Mouse (Mus musculus) gastrocnemius, postnatal 14 days (tissue): Measurements from ENCODE around the gene Orai3. TPM values are rescaled to one million over a fixed set of nuclear protein-coding genes. Genes with fewer than 3 reads are reported as not detected.
"Not testable (repeated sequence)": the region's sequence is repeated elsewhere in the genome, so short reads cannot be mapped to it uniquely, and the experiment has no call there.

ENCODE experiments used
- DNase-seq: peaks from one replicate; pipeline ENCODE4 v3.0.0; 2021; ENCODE audit warnings: mixed read lengths
- intact Hi-C: fragments of 180-260 bp; cut with DNase I; formaldehyde crosslinking; loops from one replicate; pipeline ENCODE4 v1.15.1; 2025; ENCODE audit warnings: low total_unique reads
- long read RNA-seq, 2 experiments: library from polyadenylated mRNA; stranded (forward); transcript quantifications; one replicate each; pipeline ENCODE4 v2.0.0; 2021
- total RNA-seq, 2 experiments: library from RNA; stranded (reverse); gene quantifications; 2 replicates each; pipeline ENCODE4 v1.2.3; 2021

The Orai3 gene
- total RNA-seq, result 1 to 10 TPM; 8.1 to 9.2 TPM
- long read RNA-seq, experiment 1, transcript Orai3-201 (2 exons, 1,996 nt), result major isoform, 12 of 12 reads
- long read RNA-seq, experiment 1, partial matches to known transcripts, result 0 of 12 reads
- long read RNA-seq, experiment 1, other reads (novel, unspliced or antisense), result 0 of 12 reads
- long read RNA-seq, experiment 2, transcript Orai3-201 (2 exons, 1,996 nt), result major isoform, 8 of 8 reads
- long read RNA-seq, experiment 2, partial matches to known transcripts, result 0 of 8 reads
- long read RNA-seq, experiment 2, other reads (novel, unspliced or antisense), result 0 of 8 reads

GRCm38 (mm10) chr7:127769651-127770038 is at the start of gene Orai3:
TSS of gene Orai3 (plus strand) at chr7:127769815.
- DNase-seq, result peak; percentile 90
- intact Hi-C loops, result no loop called here

GRCm38 (mm10) chr7:127725490-127725889 is 44.1 kb upstream of the Orai3 start:
- no peak for DNase-seq
- intact Hi-C loops, result no loop called here

DNA sequence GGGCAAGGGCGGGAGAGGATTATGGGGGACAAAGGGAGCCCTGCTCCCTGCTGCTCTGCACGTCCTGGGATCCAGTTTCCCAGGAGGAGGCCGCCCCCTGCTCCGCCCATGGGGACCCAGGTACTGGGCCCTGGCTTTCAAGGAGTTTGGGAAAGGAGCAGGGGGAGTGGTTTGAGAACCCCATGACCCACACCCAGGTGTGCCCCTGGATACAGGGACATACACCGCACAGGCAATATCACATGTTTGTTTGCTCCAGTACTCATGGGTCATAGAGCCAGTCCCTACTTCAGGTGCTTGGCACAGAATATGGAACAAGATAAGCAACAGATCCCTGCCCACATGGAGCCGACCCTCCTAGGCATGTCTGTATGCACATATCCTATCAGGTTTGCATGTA is 43.7 kb upstream of the Orai3 start:
- no peak for DNase-seq
- intact Hi-C loops, result no loop called here

DNA sequence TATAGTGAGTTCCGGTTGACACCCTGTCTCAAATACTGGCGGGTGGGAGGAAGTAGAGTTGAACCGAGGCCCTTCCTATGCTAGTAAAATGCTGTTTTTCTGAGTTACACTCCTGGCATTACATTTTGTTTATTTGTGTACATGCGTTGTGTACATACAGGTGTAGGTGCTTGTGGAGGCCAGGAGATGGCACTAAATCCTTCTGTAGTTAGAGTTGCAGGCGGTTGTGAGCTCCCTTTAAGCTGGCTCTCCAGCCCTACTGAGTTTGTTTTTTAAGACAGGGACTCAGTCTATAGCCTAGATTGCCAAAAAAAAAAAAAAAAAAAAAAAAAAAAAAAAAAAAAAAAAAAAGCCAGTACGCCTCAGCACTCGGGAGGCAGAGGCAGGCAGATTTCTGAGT is 41.7 kb upstream of the Orai3 start:
- no peak for DNase-seq
- intact Hi-C loops, result no loop called here

GRCm38 (mm10) chr7:127730170-127730569 is 39.4 kb upstream of the Orai3 start:
- no peak for DNase-seq
- intact Hi-C loops, result no loop called here

DNA sequence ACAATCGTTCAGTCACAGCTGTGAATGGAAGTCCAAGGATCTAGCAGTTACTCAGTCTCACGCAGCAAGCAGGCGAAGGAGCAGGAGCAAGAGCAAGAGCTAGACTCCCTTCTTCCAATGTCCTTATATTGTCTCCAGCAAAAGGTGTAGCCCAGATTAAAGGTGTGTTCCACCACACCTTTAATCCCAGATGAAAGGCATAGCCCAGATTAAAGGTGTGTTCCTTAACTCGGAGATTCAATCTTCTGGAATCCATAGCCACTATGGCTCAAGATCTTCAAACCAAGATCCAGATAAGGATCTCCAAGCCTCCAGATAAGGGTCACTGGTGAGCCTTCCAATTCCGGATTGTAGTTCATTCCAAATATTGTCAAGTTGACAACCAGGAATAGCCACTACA is 37.5 kb upstream of the Orai3 start, which contains the start of gene Ctf2:
Gene Ctf2 (minus strand): TSS at position 101 of the 400 bp plus-strand sequence.
- intact Hi-C loops, DNase-seq: not testable (repeated sequence)

DNA sequence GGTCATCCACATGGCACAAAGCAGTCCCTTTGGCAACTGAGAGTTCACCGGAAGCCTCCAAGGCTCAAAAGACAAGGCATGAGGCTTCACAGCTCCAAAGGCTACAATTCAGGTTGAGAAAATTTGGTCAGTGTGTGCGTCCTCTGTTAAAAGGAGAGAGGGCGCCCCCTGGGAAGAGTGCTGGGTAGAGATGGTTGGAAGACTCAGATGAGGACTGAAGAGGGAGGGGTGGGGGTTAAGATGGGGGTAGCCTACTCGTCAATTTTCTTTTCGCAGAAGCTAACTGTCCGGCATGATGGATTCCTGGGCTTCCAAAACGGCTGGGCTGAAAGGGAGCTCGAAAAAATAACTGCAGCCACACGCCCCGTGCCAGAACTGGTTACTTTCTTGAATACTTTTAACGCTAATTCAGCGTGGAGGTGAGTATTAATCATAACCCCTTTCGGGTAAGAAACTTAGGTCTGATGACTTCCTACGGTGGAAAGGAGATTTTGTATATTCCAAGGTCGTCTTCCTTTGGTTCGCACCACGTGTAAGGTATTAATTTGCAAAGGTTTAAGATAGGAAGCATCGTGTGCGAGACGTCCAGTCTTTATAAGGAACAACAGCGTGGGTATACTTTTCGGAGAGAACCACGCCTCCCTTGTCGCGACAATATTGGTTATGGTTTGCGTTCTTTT is 25.1 kb upstream of the Orai3 start, which contains the start of gene Fbxl19:
Gene Fbxl19 (plus strand): TSS at position 178 of the 680 bp plus-strand sequence.
- DNase-seq, result peak; percentile 69
- intact Hi-C loops, result loop anchor here (5.0 kb wide), 1 partner anchor 72 kb away; no protein-coding TSS in a partner anchor

DNA sequence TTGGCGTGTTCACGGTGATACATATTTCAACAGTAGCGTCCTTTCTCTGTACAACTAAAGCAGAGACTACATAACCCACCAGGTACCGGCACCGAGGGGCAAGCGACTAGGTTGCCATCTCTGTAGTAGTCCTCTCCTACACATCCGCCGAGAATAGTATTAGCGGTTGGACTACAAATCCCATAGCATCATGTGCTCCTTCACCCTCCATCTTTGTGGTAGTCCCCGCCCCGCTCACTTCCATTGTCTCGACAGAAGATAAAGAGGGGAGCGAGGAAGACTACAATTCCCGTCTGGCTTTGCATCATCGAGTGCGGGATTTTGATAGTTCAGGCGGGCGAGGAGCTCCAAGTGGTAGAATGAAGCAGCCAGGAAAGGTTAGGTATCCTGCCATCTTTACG is 24.4 kb upstream of the Orai3 start:
- intact Hi-C loops, result no loop called here

DNA sequence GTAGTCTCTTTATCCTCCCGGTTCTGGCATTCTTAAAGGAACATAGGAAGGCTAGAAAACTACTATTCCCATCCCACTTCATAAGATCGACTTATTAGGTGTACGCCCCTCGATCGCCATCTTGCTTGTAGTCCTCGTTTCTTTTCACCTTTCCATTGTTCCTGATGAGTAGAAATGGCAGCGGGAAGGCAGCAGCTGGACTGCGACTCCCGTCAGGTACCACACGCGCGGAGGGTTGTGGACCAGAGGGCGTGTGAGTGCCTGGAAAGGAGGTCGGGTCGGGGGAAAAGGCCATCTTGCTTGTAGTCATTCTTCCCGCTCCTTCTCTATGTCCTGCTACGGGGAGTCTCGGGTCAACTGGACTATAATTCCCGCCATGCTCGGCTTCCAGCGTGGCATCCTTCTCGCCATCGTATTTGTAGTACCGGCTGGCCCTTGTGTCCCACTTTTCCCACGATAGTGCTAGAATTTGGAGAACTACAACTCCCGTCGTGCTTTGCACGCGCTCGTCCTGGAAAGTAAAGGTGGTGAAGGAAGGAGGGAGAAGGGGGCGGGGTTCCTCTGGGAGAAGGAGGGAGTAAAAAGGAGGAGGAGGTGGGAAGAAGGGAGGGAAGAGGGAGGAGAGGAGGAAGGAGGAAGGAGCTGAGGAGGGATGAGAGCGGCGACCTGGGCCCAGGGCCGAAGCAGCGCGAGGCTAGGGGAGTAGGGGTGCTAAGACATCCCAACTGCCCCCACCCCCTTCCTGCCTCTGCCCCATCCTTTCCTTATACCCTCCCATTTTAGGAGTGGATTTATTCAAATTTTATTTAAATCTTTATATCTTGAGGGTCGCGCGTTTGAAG is 23.7 kb upstream of the Orai3 start:
- intact Hi-C loops, result no loop called here
- DNase-seq, result peak; percentile 93

More for the DNA sequence above, 24.4 kb upstream of the Orai3 start:
- DNase-seq, result peak; percentile 92

- intact Hi-C loops, result no loop called here
- DNase-seq, result peak; percentile 41
Measured at GRCm38 (mm10) chr7:127746494-127747491, 22.8 kb upstream of the Orai3 start.

DNA sequence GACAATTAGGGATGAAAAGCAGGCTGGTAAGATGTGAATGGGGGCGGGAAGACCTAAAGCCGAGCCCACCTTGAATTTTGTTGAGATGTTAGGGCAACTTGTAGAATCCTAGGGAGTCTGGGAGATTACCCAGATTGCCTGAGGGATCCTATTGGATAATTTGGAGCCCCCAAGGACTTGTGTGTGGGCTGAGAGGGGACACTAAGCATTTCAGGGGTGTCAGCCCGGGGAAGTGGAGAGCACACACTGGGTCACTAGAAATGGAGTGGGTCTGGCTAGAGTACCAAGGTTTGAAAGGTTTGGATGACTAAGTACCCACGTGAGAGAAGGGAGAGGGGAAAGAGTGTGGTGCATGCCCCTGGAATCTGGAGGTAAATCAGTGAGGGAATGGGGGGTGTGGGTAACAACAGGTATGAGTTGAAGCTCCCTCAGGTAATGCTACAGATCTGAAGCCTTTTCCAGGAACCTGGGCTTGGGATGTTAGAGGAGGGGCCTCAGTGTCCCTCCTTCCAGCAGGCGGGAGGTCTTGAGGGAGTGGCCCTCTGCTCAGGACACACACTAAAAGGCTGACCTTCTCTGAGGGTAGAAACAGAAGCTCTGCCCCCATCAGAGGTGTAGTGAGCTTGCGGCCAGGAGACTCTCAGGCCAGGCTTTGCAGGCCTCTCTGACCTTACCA is 21.9 kb upstream of the Orai3 start:
- intact Hi-C loops, result no loop called here
- DNase-seq, result no peak

GRCm38 (mm10) chr7:127748235-127748560 is 21.4 kb upstream of the Orai3 start:
- intact Hi-C loops, result no loop called here
- no peak for DNase-seq

GRCm38 (mm10) chr7:127750131-127751127 is 19.2 kb upstream of the Orai3 start:
- intact Hi-C loops, result loop anchor here (5.0 kb wide), 1 partner anchor 33 kb away; no protein-coding TSS in a partner anchor
- DNase-seq, result no peak

DNA sequence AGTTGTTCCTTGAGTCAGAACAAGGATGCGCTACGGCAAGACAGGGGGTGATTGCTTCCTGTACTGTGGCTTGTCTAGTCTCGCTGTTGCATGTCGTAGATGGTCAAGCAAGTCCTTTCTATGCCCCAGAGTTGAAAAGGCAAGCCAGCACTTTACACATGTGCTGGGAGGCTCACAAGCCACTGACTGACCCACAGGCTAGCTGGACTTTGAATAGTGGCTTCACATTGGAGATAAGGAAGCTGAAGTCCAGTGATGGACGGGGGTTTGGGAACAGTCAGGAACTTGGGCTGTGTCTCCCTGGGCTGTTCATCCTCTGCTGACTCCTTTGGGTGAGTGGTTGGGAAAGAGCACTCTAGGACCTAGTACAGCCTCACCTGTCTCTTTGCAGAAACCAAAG is 18.0 kb upstream of the Orai3 start:
- intact Hi-C loops, result loop anchor here (5.0 kb wide), 1 partner anchor 34 kb away; no protein-coding TSS in a partner anchor

GRCm38 (mm10) chr7:127752069-127752468 is 17.5 kb upstream of the Orai3 start:
- no peak for DNase-seq
- intact Hi-C loops, result loop anchor here (5.0 kb wide), 1 partner anchor 35 kb away; no protein-coding TSS in a partner anchor

More for the DNA sequence above, 18.0 kb upstream of the Orai3 start:
- DNase-seq, result no peak

DNA sequence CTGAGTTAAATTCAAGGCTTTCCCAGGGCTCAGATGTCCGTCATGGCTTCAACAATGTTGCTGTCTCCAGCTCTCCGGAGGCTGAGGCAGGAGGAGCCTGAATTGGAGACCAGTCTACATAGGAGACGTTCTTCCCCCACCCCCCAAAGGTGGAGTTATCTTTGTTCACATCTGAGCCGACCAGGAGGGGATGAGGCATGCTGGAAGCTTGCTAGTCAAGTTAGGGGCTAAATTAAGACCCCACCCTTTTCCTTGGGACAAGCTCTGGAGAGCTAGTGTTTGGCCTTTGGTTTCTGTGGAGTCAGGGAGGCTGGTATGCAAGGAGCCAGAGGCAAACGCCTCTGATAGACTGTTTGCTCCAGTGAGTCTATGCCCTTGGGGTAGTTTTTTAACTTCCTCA is 16.5 kb upstream of the Orai3 start:
- intact Hi-C loops, result loop anchor here (5.0 kb wide), 1 partner anchor 36 kb away; no protein-coding TSS in a partner anchor
- DNase-seq, result no peak

DNA sequence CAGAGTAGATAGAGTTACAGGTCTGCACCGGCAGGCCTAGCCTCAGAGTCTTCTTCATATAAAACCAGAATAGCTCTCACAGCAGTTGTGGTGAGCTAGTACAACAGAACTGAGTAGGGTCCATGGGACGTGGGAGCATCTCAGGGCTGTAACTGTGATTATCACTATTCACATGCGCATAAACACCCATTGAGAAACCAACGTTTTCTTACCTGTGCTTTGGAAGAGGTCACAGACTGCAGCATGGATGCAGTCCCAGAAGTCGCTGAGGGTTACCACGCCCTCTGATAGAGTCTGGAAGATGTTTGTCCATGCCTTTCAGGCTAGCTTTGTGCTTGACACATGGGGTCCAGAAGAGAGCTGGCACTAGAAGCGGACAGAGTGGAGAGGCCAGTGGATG is 15.9 kb upstream of the Orai3 start:
- DNase-seq, result no peak
- intact Hi-C loops, result loop anchor here (5.0 kb wide), 1 partner anchor 36 kb away; no protein-coding TSS in a partner anchor
